ENCODE assay signal across 11 mouse cellular contexts in the genomic region with DNA sequence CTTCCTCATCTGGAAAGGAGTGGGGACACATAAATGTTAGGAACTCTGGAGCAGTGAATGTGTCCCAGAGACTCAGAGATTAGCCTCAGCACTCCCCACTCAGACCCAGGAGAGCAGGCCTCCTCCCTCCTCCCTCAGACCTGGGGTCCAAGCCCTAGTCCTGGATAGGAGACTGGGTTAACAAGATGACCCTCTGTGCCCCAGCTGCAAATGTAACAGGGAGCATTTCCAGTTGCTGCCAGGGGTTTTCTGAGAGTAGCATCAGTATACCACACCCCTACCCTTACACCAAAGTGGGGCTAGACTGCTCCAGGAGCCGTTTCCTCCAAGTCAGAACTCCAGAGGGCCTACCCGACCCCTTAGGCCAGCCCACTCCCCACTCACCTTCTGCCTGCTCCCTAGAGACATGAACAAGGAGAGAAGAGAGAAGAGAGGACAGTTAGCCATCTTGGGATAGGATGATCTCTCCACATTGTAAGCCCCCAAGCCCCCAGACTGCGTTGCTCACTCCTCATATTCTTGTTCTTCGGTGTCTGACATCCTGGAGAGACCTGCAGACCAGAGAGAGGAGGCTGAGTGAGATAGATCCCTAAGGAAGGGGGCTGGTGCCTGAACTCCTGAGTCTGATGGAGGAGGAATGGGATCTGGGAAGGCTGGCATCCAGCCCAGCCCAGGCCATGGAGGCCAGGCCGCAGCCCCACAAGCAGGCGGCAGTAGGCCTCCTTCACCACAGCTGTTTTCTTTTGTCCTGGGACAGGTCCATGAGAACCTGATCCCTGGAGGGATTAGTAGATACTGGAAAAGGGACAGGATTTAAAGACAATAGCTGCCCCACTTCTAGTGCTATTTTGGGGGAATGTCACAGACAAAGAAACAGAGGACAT. TPM values are rescaled to one million over a fixed set of nuclear protein-coding genes. Genes with fewer than 3 reads are reported as not detected.
DNase-seq lines count a peak whose midpoint lies in the region; ATAC-seq and TF ChIP-seq lines count a peak whose summit lies in the region.
"Had no signal": no experiment of that assay in that cellular context is flagged by ENCODE, and none has a peak within 500 bp of the region (broad histone marks: within the 10 kb centered on the region; RNA-seq: fewer than 3 reads in every experiment).

No protein-coding gene starts in this region.

- no peak for TF ChIP-seq EP300 in liver, postnatal 0 days (IDR thresholded peaks at IDR 0.05; ENCODE audit: low read depth)

- WGBS in hindbrain, embryonic 12.5 days, result 62% methylated on average over 6 of the region's 6 CpGs
- 57% methylated on average over 6 of the region's 6 CpGs for WGBS in hindbrain, embryonic 16.5 days
- WGBS in neural tube, embryonic 13.5 days, result 51% methylated on average over 6 of the region's 6 CpGs
- 33% methylated on average over 6 of the region's 6 CpGs for WGBS in heart, embryonic 16.5 days
- WGBS in stomach, embryonic 16.5 days, result 32% methylated on average over 6 of the region's 6 CpGs
- 67% methylated on average over 6 of the region's 6 CpGs for WGBS in liver, postnatal 0 days (ENCODE audit: insufficient replicate concordance)

- DNase-seq in neural tube, embryonic 10.5 days (ENCODE audit: extremely low spot score, low spot score), result no peak
- DNase-seq in cerebellum, postnatal 25 days, result no peak
- DNase-seq in liver, postnatal 0 days, result no peak
- DNase-seq: cerebellum, adult 9-11 months; lung, adult 2 months; right cerebral cortex, postnatal 4 days had no signal

- peak overlapping the region; percentile 27 for H3K9ac ChIP-seq in hindbrain, embryonic 12.5 days
- H3K9ac ChIP-seq in hindbrain, embryonic 16.5 days (ENCODE audit: low read depth, low read length), result no peak overlapping the region
- peak overlapping the region; percentile 22; the same call in 1 of the 2 replicates for H3K9ac ChIP-seq in neural tube, embryonic 13.5 days
- peak overlapping the region; percentile 57 for H3K9ac ChIP-seq in heart, embryonic 16.5 days (ENCODE audit: low read length)
- peak overlapping the region; percentile 51 for H3K9ac ChIP-seq in stomach, embryonic 16.5 days (ENCODE audit: low read length)
- no peak overlapping the region for H3K9ac ChIP-seq in liver, postnatal 0 days (replicated peaks)

- H3K9me3 ChIP-seq in hindbrain, embryonic 12.5 days (replicated peaks), result no peaks in the 10 kb centered on the region
- H3K9me3 ChIP-seq in hindbrain, embryonic 16.5 days (ENCODE audit: control insufficient read depth, low read length), result no peaks in the 10 kb centered on the region
- no peaks in the 10 kb centered on the region for H3K9me3 ChIP-seq in neural tube, embryonic 13.5 days
- H3K9me3 ChIP-seq in heart, embryonic 16.5 days (replicated peaks; ENCODE audit: control insufficient read depth, low read length), result no peaks in the 10 kb centered on the region
- H3K9me3 ChIP-seq in stomach, embryonic 16.5 days (replicated peaks; ENCODE audit: control insufficient read depth, low read length), result no peaks in the 10 kb centered on the region
- H3K9me3 ChIP-seq in liver, postnatal 0 days (ENCODE audit: low read length), result no peaks in the 10 kb centered on the region

- H3K4me1 ChIP-seq in hindbrain, embryonic 12.5 days, result peaks cover 22% of the 10 kb centered on the region
- no peaks in the 10 kb centered on the region for H3K4me1 ChIP-seq in hindbrain, embryonic 16.5 days (ENCODE audit: control insufficient read depth, insufficient read depth, low read depth, low read length)
- H3K4me1 ChIP-seq in neural tube, embryonic 13.5 days (replicated peaks), result peaks cover 8% of the 10 kb centered on the region; the same call in 1 of the 2 replicates
- peaks cover 68% of the 10 kb centered on the region for H3K4me1 ChIP-seq in heart, embryonic 16.5 days (ENCODE audit: control insufficient read depth, insufficient read depth, low read length)
- peaks cover 17% of the 10 kb centered on the region for H3K4me1 ChIP-seq in stomach, embryonic 16.5 days (ENCODE audit: control insufficient read depth, insufficient read depth, low read length)
- H3K4me1 ChIP-seq in liver, postnatal 0 days (ENCODE audit: insufficient read depth), result peaks cover 7% of the 10 kb centered on the region

- peaks cover under 1% of the 10 kb centered on the region; the same call in 1 of the 2 replicates for H3K27me3 ChIP-seq in hindbrain, embryonic 12.5 days
- H3K27me3 ChIP-seq in hindbrain, embryonic 16.5 days (replicated peaks; ENCODE audit: control insufficient read depth, insufficient read depth, low read length), result no peaks in the 10 kb centered on the region
- no peaks in the 10 kb centered on the region for H3K27me3 ChIP-seq in neural tube, embryonic 13.5 days
- no peaks in the 10 kb centered on the region for H3K27me3 ChIP-seq in heart, embryonic 16.5 days (ENCODE audit: control insufficient read depth, insufficient read depth, low read length)
- H3K27me3 ChIP-seq in stomach, embryonic 16.5 days (ENCODE audit: control insufficient read depth, insufficient read depth, low read length), result no peaks in the 10 kb centered on the region
- H3K27me3 ChIP-seq in liver, postnatal 0 days (ENCODE audit: insufficient read depth, low read length), result no peaks in the 10 kb centered on the region

- TF ChIP-seq CTCF in liver, postnatal 0 days (IDR thresholded peaks at IDR 0.05; ENCODE audit: low read depth), result no peak

- no peak overlapping the region; the same call in 1 of the 2 replicates for H3K4me3 ChIP-seq in hindbrain, embryonic 12.5 days
- no peak overlapping the region for H3K4me3 ChIP-seq in hindbrain, embryonic 16.5 days (ENCODE audit: low read length)
- no peak overlapping the region for H3K4me3 ChIP-seq in neural tube, embryonic 13.5 days
- H3K4me3 ChIP-seq in heart, embryonic 16.5 days (ENCODE audit: low read length), result no peak overlapping the region
- H3K4me3 ChIP-seq in stomach, embryonic 16.5 days (replicated peaks; ENCODE audit: low read length), result no peak overlapping the region
- H3K4me3 ChIP-seq in liver, postnatal 0 days (ENCODE audit: low read depth, low read length), result no peak overlapping the region

- H3K27ac ChIP-seq in hindbrain, embryonic 12.5 days, result no peak overlapping the region
- H3K27ac ChIP-seq in hindbrain, embryonic 16.5 days (ENCODE audit: low read depth, low read length), result no peak overlapping the region
- H3K27ac ChIP-seq in neural tube, embryonic 13.5 days (replicated peaks), result no peak overlapping the region
- peak overlapping the region; percentile 94 for H3K27ac ChIP-seq in heart, embryonic 16.5 days (ENCODE audit: low read length)
- H3K27ac ChIP-seq in stomach, embryonic 16.5 days (ENCODE audit: low read length), result peak overlapping the region; percentile 64
- no peak overlapping the region for H3K27ac ChIP-seq in liver, postnatal 0 days (ENCODE audit: low read depth)

- H3K36me3 ChIP-seq in hindbrain, embryonic 12.5 days, result no peaks in the 10 kb centered on the region
- no peaks in the 10 kb centered on the region for H3K36me3 ChIP-seq in hindbrain, embryonic 16.5 days (ENCODE audit: control insufficient read depth, insufficient read depth, low read length)
- H3K36me3 ChIP-seq in neural tube, embryonic 13.5 days, result no peaks in the 10 kb centered on the region
- H3K36me3 ChIP-seq in heart, embryonic 16.5 days (ENCODE audit: control insufficient read depth, insufficient read depth), result peaks cover 6% of the 10 kb centered on the region
- H3K36me3 ChIP-seq in stomach, embryonic 16.5 days (ENCODE audit: control insufficient read depth, insufficient read depth, low read length), result no peaks in the 10 kb centered on the region
- no peaks in the 10 kb centered on the region for H3K36me3 ChIP-seq in liver, postnatal 0 days (replicated peaks; ENCODE audit: insufficient read depth, low read length)

- ATAC-seq in hindbrain, embryonic 12.5 days (ENCODE audit: low FRiP score), result no peak
- no peak for ATAC-seq in hindbrain, embryonic 16.5 days
- no peak for ATAC-seq in neural tube, embryonic 13.5 days (ENCODE audit: low read depth)
- peak; percentile 5; the same call in 1 of the 2 replicates for ATAC-seq in heart, embryonic 16.5 days (replicated peaks; ENCODE audit: extremely low read depth, insufficient read depth, low FRiP score)
- ATAC-seq in stomach, embryonic 16.5 days (ENCODE audit: insufficient read depth, low FRiP score), result peak; percentile 56
- no peak for ATAC-seq in liver, postnatal 0 days

- H3K4me2 ChIP-seq in hindbrain, embryonic 12.5 days (replicated peaks), result no peak overlapping the region
- no peak overlapping the region for H3K4me2 ChIP-seq in hindbrain, embryonic 16.5 days (ENCODE audit: low read length)
- no peak overlapping the region for H3K4me2 ChIP-seq in neural tube, embryonic 13.5 days
- H3K4me2 ChIP-seq in heart, embryonic 16.5 days (ENCODE audit: low read depth, low read length), result peak overlapping the region; percentile 31
- no peak overlapping the region; the same call in 1 of the 2 replicates for H3K4me2 ChIP-seq in stomach, embryonic 16.5 days (ENCODE audit: low read depth, low read length)
- H3K4me2 ChIP-seq in liver, postnatal 0 days (ENCODE audit: low read depth, low read length), result no peak overlapping the region

RNA-seq across cellular contexts. Expression of a gene that starts 2.1 kb away (rescaled TPM):
- polyA plus RNA-seq in hindbrain, embryonic 12.5 days (2016; fragmentation: Nextera tagmentation; extraction: Ambion mirVana), result 19.2 and 72.4 TPM in 2 replicates
- polyA plus RNA-seq in hindbrain, embryonic 16.5 days (2015; fragmentation: Nextera tagmentation; extraction: Ambion mirVana), result 3.7 and 15.9 TPM in 2 replicates
- 12.7 and 42.9 TPM in 2 replicates for polyA plus RNA-seq in neural tube, embryonic 13.5 days (2015; fragmentation: Nextera tagmentation; extraction: Ambion mirVana)
- 170 and 190 TPM in 2 replicates for polyA plus RNA-seq in heart, embryonic 16.5 days (2015; fragmentation: Nextera tagmentation; extraction: Ambion mirVana)
- polyA plus RNA-seq in stomach, embryonic 16.5 days (2015; fragmentation: Nextera tagmentation; extraction: Ambion mirVana), result 26.7 and 111 TPM in 2 replicates
- 5.3 and 11.2 TPM in 2 replicates for polyA plus RNA-seq in liver, postnatal 0 days (2015; fragmentation: Nextera tagmentation; extraction: Ambion mirVana)

RNA-seq across cellular contexts. Expression of a gene that starts 10.0 kb away (rescaled TPM):
- 2.2 and 3.1 TPM in 2 replicates for polyA plus RNA-seq in hindbrain, embryonic 12.5 days (2016; fragmentation: Nextera tagmentation; extraction: Ambion mirVana)
- 1.7 and 2.0 TPM in 2 replicates for polyA plus RNA-seq in hindbrain, embryonic 16.5 days (2015; fragmentation: Nextera tagmentation; extraction: Ambion mirVana)
- 1.8 and 3.6 TPM in 2 replicates for polyA plus RNA-seq in neural tube, embryonic 13.5 days (2015; fragmentation: Nextera tagmentation; extraction: Ambion mirVana)
- 3,783 and 3,984 TPM in 2 replicates for polyA plus RNA-seq in heart, embryonic 16.5 days (2015; fragmentation: Nextera tagmentation; extraction: Ambion mirVana)
- 5.1 and 7.4 TPM in 2 replicates for polyA plus RNA-seq in stomach, embryonic 16.5 days (2015; fragmentation: Nextera tagmentation; extraction: Ambion mirVana)
- 0.27 and 0.46 TPM in 2 replicates for polyA plus RNA-seq in liver, postnatal 0 days (2015; fragmentation: Nextera tagmentation; extraction: Ambion mirVana)

RNA-seq across cellular contexts. Expression of a gene that starts 12.6 kb away (rescaled TPM):
- polyA plus RNA-seq in hindbrain, embryonic 12.5 days (2016; fragmentation: Nextera tagmentation; extraction: Ambion mirVana), result 65.8 and 72.0 TPM in 2 replicates
- 18.3 and 38.5 TPM in 2 replicates for polyA plus RNA-seq in hindbrain, embryonic 16.5 days (2015; fragmentation: Nextera tagmentation; extraction: Ambion mirVana)
- 46.0 and 48.4 TPM in 2 replicates for polyA plus RNA-seq in neural tube, embryonic 13.5 days (2015; fragmentation: Nextera tagmentation; extraction: Ambion mirVana)
- polyA plus RNA-seq in heart, embryonic 16.5 days (2015; fragmentation: Nextera tagmentation; extraction: Ambion mirVana), result 28.6 and 39.8 TPM in 2 replicates
- polyA plus RNA-seq in stomach, embryonic 16.5 days (2015; fragmentation: Nextera tagmentation; extraction: Ambion mirVana), result 20.3 and 22.3 TPM in 2 replicates
- polyA plus RNA-seq in liver, postnatal 0 days (2015; fragmentation: Nextera tagmentation; extraction: Ambion mirVana), result 14.9 and 15.6 TPM in 2 replicates

RNA-seq across cellular contexts. Expression of a gene that starts 18.2 kb away (rescaled TPM):
- polyA plus RNA-seq in hindbrain, embryonic 12.5 days (2016; fragmentation: Nextera tagmentation; extraction: Ambion mirVana), result 2.5 and 3.6 TPM in 2 replicates
- polyA plus RNA-seq in hindbrain, embryonic 16.5 days (2015; fragmentation: Nextera tagmentation; extraction: Ambion mirVana), result 2.8 TPM in 2 replicates
- 1.1 and 1.2 TPM in 2 replicates for polyA plus RNA-seq in neural tube, embryonic 13.5 days (2015; fragmentation: Nextera tagmentation; extraction: Ambion mirVana)
- polyA plus RNA-seq in heart, embryonic 16.5 days (2015; fragmentation: Nextera tagmentation; extraction: Ambion mirVana), result 1.1 and 1.3 TPM in 2 replicates
- polyA plus RNA-seq in stomach, embryonic 16.5 days (2015; fragmentation: Nextera tagmentation; extraction: Ambion mirVana), result 2.2 TPM in 2 replicates
- 0.05 and 0.17 TPM in 2 replicates for polyA plus RNA-seq in liver, postnatal 0 days (2015; fragmentation: Nextera tagmentation; extraction: Ambion mirVana)

RNA-seq across cellular contexts. Expression of a gene that starts 33.3 kb away (rescaled TPM):
- polyA plus RNA-seq in hindbrain, embryonic 12.5 days (2016; fragmentation: Nextera tagmentation; extraction: Ambion mirVana), result 32.9 and 33.2 TPM in 2 replicates
- 119 and 124 TPM in 2 replicates for polyA plus RNA-seq in hindbrain, embryonic 16.5 days (2015; fragmentation: Nextera tagmentation; extraction: Ambion mirVana)
- 53.6 and 60.5 TPM in 2 replicates for polyA plus RNA-seq in neural tube, embryonic 13.5 days (2015; fragmentation: Nextera tagmentation; extraction: Ambion mirVana)
- polyA plus RNA-seq in heart, embryonic 16.5 days (2015; fragmentation: Nextera tagmentation; extraction: Ambion mirVana), result 1.9 and 3.4 TPM in 2 replicates
- 8.5 TPM in 2 replicates for polyA plus RNA-seq in stomach, embryonic 16.5 days (2015; fragmentation: Nextera tagmentation; extraction: Ambion mirVana)
- 0.09 TPM in 2 replicates for polyA plus RNA-seq in liver, postnatal 0 days (2015; fragmentation: Nextera tagmentation; extraction: Ambion mirVana)

Comparison
In these comparisons a context has a peak if more than half of its experiments do, and no peak if none do; other contexts are left out.
1. H3K9ac ChIP-seq: peak in hindbrain, embryonic 12.5 days (single experiment), neural tube, embryonic 13.5 days (single experiment), heart, embryonic 16.5 days (single experiment) and stomach, embryonic 16.5 days (single experiment); none in hindbrain, embryonic 16.5 days (single experiment) and liver, postnatal 0 days (single experiment).
2. ATAC-seq: peak in heart, embryonic 16.5 days (single experiment) and stomach, embryonic 16.5 days (single experiment); none in hindbrain, embryonic 12.5 days (single experiment), hindbrain, embryonic 16.5 days (single experiment), neural tube, embryonic 13.5 days (single experiment) and liver, postnatal 0 days (single experiment).
3. H3K27ac ChIP-seq: peak in heart, embryonic 16.5 days (single experiment) and stomach, embryonic 16.5 days (single experiment); none in hindbrain, embryonic 12.5 days (single experiment), hindbrain, embryonic 16.5 days (single experiment), neural tube, embryonic 13.5 days (single experiment) and liver, postnatal 0 days (single experiment).
4. RNA of a gene that starts 10.0 kb away (polyA plus RNA-seq): 3,783 to 3,984 TPM in heart, embryonic 16.5 days; 5.1 to 7.4 TPM in stomach, embryonic 16.5 days, 1.8 to 3.6 TPM in neural tube, embryonic 13.5 days, 2.2 to 3.1 TPM in hindbrain, embryonic 12.5 days, 1.7 to 2.0 TPM in hindbrain, embryonic 16.5 days and 0.27 to 0.46 TPM in liver, postnatal 0 days; every median in the first group is over 100 times any median in the second.